Mouse (Mus musculus): ENCODE results near the gene Sorl1.

DNA sequence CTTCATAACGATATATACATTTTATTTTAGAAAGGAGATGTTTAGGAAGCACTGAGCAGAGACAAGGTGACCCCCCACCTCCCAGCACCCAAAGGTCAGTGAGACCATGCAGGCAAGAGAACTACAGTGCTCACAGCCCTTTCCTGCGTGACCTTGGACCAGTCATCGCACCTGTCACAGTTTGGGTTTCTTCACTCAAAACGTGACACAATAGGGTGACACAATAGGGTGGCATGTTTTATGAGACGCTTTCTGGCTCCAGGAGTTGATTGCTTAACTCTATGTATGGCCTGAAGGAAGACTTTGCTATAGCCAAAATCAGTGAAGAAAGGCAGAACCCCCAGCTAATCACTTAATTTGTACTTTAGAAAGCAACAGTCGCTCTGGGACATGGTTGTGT, 1.7 kb downstream of the Sorl1 start:
- TF ChIP-seq CTCF (conservative IDR thresholded peaks at IDR 0.05; ENCODE audit: low read length) (no peak), NANOG (IDR thresholded peaks at IDR 0.05; ENCODE audit: borderline replicate concordance, low read length) (no peak), POU5F1 (IDR thresholded peaks at IDR 0.05; ENCODE audit: borderline replicate concordance, low read length) (no peak)
